Mouse (Mus musculus): Measurements from ENCODE around the gene B4galt5.

- TF ChIP-seq POLR2A (IDR thresholded peaks at IDR 0.05; ENCODE audit: low read depth, low read length), result no peak
- TF ChIP-seq E2F4 (IDR thresholded peaks at IDR 0.05; ENCODE audit: insufficient replicate concordance, low read depth, low read length), result no peak
- TF ChIP-seq CTCF (conservative IDR thresholded peaks at IDR 0.05 in 1 of 2, IDR thresholded peaks at IDR 0.05 in 1 of 2; ENCODE audit: low read depth in 2 of 2, low read length in 2 of 2), result no peak
- TF ChIP-seq ETS1 (conservative IDR thresholded peaks at IDR 0.05; ENCODE audit: low read depth, low read length), result no peak
- TF ChIP-seq USF2 (conservative IDR thresholded peaks at IDR 0.05; ENCODE audit: low read depth, low read length), result no peak
These were observed 75.7 kb downstream of the B4galt5 start for GRCm38 (mm10) chr2:167273206-167273740.
